Mouse (Mus musculus) retina, postnatal 7 days (tissue): ENCODE results near the gene Rasgef1c.

Source experiments
- DNase-seq: peaks from one replicate; pipeline ENCODE4 v3.0.0-alpha.2; 2012; ENCODE audit warnings: low read depth, low spot score

Rasgef1c gene

DNA sequence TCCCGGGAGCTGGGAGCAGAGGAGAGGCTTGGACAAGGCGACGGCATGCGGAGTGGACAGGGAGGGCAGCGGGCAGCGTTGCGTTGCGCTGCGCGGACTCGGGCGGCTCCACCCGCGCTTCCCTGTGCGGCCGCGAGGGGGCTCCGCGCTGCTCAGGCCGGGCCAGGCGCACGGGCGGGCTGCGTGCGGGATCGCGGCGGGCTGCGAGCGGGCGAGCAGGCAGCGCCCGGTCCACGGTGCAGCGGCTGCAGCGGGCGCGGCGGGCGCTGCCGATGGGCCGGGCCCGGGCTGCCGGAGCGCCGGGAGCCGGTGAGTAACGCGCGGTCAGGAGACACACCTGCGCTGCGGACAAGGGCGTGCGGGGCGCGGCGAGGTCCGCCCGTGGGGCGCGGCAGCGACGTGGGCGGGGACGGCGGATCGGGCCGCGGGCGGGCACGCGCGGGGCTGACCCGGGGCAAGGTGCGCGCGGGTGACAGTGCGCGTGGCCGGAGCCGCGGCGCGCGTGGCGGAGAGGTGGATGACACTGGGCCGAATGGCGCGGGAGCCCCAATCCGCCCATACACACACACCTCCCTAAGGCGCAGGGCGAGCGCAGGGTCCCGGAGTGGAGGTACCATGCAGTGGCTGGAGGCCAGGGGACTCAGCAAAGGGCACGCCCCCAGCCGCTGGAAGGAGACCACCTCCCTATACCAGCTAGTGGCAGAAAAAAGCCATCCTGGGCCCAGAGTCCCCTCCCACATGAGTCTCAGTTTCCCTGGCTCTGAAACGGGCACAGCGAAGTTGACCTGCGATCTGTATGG is at the start of gene Rasgef1c:
Gene Rasgef1c, plus strand, starts transcription at position 177 of the 800 bp plus-strand sequence.
- peak; percentile 65 for DNase-seq

GRCm38 (mm10) chr11:49855144-49855543 is 46.5 kb upstream of the Rasgef1c start:
- no peak for DNase-seq

- no peak for DNase-seq
Observed at GRCm38 (mm10) chr11:49861139-49861538, 40.5 kb upstream of the Rasgef1c start.

GRCm38 (mm10) chr11:49863926-49864325 is 37.7 kb upstream of the Rasgef1c start:
- DNase-seq = no peak

DNA sequence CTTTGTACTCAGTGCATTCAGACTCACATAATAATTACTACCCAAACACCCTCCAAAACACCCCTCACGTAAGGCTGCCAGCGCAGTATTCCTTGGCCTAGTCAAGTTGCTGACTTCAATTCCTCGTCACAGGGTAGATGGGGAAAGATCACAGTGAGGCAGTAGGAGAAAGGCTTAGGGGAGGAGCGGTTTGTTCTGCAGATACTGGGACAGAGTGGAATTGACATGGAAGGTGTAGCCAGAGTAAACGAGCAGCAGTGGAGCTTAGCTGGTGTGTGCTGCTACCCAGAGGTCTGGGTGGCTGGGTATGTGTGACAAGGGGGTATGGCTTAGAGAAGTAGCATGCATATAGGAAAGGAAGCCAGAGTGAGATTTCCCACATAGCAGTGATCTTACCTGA is 34.3 kb upstream of the Rasgef1c start:
- DNase-seq = no peak

- DNase-seq = peak; percentile 48
Observed at GRCm38 (mm10) chr11:49869762-49870161, 31.9 kb upstream of the Rasgef1c start.

DNA sequence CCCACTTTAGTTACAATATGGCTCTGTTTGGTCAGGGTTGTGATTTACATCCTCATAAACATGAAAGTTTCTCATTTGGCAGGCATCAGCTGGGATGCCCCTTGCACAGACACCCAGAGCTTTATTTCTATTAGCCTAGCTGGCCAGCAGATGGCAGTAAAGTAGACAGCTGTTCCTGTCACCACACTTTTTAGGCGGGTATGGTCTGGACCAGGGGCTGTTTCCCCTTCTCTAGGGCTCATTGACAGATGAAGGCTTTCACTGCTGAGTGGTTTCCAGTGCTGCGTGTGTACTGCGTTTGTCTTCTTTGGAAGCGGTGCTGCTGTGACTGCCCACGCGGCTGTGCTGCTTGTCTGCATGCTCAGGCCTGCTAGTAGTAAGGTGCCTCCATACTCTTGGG is 29.7 kb upstream of the Rasgef1c start:
- peak; percentile 27 for DNase-seq

- DNase-seq = no peak
Observed at GRCm38 (mm10) chr11:49872779-49873178, 28.9 kb upstream of the Rasgef1c start.

GRCm38 (mm10) chr11:49876948-49877817 is 24.5 kb upstream of the Rasgef1c start:
- DNase-seq = no peak

DNA sequence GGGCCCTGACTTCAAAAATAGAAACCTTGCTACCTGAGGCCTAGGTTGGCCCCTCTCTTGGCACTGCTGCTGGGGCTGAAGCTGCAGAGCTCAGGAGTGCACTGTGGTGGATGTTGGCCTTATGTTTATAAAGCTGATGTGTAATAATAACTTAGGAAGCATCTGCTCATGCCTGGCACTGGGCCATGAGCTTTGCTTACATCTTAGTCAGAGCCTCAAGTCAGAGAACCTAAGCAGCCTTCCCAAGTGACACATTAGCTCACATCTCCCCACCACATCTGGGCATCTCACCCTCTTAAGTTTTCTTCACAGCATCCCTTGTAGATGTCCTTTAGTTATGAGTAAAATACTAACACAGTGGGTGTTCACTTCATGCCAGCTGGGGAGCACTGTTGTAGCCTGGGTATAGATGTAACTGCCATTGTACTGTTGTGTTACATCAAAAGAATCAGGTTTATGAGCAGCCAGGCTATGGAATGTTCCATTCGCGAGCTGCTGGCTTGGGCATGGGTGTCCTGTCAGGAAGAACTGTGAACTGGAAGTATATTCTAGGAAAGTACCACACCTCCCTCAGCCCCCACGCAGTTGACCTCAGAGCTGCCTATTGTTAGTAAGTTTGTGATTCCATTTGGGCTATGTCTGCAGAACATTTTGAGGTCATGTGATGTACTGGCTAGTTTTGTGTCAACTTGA is 21.5 kb upstream of the Rasgef1c start:
- no peak for DNase-seq

- no peak for DNase-seq
Observed at GRCm38 (mm10) chr11:49883394-49883793, 18.2 kb upstream of the Rasgef1c start.

DNA sequence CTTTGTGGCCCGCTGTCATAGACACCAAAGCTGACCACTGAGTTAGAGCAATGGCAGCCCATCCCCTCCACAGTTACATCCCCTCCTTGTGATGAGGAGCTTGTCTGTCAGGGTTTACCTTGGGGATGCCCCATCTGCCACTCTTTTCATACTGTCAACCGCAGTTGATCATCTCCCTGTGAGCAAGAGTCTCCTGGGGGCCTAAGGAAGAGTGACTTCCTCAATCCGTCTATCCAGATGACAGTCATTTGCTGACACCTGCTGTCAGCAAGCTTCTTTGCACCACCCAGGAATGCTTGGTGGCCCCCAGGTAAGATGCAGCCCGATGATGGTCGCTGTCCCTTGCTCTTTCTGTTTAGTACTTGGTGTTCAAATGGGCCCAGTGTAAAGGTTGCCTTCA is 13.2 kb upstream of the Rasgef1c start:
- no peak for DNase-seq

DNA sequence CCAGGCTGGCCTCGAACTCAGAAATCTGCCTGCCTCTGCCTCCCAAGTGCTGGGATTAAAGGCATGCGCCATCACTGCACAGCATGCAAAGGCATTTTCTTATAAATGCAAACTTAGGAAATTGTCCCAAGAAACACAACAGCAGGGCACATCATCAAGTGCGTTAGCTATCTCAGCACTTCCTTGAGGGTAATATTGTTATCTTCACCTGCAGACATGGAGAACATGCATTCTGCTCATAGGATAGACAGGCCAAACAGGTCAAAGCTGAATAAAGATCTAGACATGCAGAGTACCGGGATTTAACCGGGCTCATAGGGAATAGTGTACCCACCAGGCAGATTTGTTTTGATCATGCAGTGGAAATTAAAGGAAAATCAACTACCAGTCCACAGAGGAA is 9.6 kb upstream of the Rasgef1c start:
- DNase-seq = no peak

GRCm38 (mm10) chr11:49893806-49894205 is 7.8 kb upstream of the Rasgef1c start:
- no peak for DNase-seq

DNA sequence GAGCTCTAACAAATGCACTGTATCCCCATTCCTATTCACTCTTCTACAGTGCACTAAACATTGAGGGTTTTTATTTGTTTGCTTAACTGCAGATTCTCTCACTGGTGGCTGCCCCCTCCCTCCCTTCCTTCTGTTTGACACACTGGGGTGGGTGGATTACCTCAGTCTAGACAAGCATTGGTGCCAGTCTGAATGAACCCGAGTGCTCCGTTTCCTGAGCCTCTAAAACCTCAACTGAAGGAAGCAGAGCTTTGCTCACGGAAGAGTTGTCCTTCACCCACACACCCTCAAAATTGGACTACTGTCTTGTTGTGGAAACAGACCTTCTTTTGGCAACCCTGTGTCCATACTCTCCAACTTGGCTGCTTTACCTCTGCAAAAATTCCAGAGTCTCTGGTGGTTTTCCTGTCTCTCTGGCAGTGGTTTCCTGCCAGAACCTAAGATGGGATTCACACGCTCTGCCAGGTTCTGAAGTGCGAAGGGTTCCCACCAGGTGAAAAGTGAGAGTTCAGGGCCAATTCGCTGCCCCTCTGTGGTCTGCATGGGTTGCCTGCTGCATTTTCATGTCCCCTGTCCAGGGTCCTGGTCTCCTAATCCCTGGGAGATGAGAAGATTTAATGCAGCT is 5.6 kb upstream of the Rasgef1c start:
- no peak for DNase-seq

DNA sequence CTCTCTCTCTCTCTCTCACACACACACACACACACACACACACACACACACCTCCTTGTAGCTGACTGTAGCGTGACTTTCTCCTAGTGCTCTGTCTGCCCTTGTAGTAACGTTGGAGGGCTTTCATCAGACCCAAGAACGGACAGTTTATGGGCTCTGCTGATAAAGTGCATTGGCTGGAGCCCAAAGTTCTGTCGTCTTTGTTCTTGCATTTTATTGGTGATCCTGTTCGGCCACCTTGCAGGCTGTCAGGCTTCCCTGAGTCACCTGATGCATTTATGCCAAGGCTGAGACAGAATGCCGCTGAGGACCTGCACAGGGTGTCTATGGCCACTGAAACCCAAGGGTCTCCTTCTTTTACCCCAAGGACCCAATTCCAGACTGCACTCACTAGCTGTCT is 1.6 kb upstream of the Rasgef1c start:
- no peak for DNase-seq

DNA sequence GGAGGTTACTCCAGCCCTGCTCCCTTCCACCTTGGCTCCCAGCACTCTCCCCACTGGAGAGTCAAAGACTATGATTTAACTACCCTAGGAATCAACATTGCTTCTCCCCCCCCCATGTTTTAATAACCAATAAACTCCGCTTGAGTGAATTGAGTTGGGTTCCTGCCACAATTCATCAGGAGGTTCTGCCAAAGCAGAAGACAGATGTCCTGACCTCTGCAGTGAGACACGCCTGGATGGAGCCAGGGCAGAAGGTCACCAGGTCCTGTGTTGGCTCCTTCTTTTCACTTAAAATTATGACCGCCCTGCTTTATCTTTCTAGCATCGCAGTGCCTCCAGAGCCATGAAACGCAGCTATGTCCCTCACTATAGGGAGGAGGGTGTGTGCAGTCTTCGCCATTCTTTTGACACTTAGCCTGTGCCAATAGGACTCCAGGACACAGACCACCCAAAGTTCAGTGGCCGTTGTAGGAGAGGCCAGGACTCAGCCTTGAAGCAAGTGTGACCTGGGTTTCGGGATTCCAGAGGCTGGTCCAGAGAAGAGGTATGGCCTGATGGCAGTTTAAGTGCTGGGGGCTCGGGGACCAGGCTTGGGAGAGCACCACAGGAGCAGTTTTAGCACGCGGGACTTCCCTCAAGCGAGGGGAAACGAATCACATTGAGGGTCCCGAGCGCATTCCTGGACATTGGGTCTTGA is 525 bp upstream of the Rasgef1c start:
- no peak for DNase-seq

- DNase-seq = peak; percentile 50
Observed at GRCm38 (mm10) chr11:49903333-49903732, 1.7 kb downstream of the Rasgef1c start.

DNA sequence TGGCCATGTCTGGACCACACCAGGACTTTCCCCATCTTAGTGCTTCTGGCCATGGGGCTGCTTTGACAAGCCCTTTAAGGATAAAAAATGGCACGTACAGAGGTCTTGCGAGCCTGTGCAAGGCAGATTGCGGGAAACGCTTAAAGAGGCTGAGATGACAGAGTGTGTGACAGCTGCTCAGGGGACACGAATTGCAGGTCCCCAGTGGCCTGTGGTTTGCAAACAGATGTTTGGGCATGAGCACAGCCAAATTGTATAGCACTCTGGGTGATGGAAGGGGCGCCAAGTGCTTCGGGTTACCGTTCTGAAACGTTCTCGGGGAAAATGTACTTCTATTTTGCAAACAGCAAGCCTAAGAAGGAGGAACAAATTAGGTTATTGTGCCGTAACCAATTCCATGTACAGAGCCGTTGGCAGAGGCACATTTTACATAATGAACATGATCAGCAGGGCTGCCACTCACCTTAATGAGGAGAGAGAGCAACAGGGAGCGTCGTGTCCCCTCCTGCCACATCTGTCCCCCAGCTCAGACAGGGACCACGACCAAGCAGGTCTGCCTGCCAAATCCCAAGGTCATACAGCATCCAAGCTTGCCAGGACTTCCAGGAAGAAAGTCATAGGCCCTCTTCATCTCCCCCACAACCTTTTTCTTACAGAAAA is 17.0 kb downstream of the Rasgef1c start:
- no peak for DNase-seq

DNA sequence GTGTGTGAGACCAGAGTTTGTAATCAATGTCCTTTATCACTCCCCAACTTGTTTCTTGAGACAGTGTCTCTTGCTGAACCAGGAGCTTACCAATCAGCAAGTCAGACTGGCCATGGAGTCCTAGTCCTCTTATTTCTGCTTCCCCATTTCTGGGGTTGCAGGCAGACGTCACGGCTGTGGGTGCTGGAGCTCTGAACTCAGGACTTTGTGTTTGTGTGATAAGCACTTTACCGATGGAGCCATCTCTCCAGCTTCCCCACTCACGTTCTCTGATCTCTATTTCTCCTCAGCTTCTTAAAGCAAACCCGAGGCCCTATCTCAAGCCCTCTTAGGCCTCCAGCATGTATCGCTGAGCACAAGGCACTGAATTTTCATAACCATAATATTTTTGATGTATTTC is 17.7 kb downstream of the Rasgef1c start:
- DNase-seq = no peak

- no peak for DNase-seq
Observed at GRCm38 (mm10) chr11:49923539-49923938, 21.9 kb downstream of the Rasgef1c start.
